Mouse (Mus musculus) lung, postnatal 25 days (tissue): ENCODE results near the gene Prrc2a.

Experiments used
- DNase-seq: peaks from one replicate; pipeline ENCODE4 v3.0.0; 2022; ENCODE audit warnings: low spot score

Gene Prrc2a

DNA sequence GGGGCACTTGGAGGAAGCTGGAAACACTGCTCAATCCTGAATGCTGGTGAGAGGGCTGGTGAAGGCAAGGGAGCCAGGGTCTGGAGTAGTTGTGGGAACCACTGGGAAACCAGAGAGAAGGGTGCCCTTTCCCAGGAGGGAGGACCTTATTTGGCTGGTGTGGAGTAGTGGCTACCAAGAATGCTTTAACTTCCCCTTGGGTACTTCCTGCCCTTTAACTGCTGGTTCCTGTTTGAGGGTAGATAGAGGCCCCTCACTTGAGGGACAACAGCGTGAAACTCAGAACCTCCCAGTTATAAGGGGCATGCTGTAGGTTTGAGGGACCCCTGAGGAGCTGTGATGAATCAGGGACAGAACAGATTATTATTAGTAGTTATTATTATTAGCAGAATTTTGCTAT is 24.5 kb upstream of the Prrc2a start:
- no peak for DNase-seq

DNA sequence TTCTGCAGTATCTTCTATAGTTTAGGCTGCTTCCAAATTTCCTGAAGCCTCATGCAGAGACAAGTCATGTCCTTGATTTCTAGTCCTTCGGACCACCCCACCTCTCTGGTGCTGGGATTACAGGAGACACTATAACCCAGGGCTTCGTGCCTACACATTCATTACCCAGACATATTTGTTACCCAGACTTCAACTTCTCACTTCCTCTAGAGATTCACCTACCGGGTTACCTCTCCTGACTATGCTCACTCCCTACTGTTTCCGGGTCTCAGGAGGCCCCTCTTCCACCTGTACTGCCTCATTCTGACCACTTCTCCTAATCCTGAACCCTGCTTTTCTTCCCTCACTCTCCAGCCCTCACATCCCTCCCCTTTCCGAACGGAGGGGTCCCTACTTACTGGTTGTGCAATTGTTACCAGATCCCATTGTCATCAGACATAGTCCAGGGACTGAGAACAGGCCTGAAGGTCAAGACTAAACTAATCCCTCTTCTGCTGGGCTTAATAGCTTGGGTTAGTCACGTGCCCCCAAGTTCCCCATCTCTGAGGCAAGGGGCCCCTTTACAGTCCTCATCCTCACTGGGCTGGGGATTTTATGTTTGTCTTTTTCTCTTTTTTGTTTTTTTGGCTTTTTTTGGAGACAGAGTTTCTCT is 23.4 kb upstream of the Prrc2a start, which contains the start of gene Lst1:
TSS of gene Lst1 (minus strand) at position 481 of the 652 bp plus-strand sequence.
- DNase-seq: no peak

DNA sequence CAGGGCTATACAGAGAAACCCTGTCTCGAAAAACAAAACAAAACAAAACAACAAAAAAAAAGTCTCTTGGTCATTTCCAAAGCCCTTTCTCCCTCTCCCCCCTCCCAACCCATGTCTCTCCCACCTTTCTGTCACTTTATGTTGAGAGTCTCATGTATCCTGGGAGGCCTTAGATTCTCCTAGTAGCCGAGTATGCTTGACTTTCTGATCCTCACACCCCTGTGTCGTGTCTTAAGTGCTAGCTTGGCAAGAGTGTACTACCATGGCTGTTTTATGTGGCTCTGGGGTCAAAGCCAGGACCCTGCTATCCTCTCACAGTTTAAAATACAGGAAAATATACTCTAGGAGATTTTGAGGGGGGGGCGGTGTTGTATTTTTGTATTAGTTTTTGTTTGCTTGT is 22.6 kb upstream of the Prrc2a start:
- DNase-seq: no peak

DNA sequence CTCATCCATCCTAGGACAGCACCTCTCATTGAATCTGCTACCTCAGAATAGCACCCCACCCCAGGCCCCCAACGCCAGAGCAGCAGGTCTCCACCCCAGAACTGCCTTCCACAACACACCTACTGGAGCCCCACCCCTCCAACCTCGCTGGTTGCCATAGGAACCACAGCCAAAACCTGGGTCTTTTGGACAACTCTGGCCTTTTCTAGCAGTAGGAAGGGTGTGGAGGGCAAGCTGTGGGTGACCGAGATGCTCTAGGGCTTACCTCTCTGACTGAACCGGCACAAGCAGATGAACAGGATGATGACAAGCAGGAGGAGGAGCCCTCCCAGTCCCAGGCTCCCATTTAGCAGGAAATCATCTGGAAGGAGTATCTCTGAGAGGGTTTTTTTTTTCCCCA is 22.0 kb upstream of the Prrc2a start:
- DNase-seq: peak; percentile 73

- DNase-seq: peak; percentile 81
Measured at GRCm38 (mm10) chr17:35185639-35186611, 21.2 kb upstream of the Prrc2a start.

DNA sequence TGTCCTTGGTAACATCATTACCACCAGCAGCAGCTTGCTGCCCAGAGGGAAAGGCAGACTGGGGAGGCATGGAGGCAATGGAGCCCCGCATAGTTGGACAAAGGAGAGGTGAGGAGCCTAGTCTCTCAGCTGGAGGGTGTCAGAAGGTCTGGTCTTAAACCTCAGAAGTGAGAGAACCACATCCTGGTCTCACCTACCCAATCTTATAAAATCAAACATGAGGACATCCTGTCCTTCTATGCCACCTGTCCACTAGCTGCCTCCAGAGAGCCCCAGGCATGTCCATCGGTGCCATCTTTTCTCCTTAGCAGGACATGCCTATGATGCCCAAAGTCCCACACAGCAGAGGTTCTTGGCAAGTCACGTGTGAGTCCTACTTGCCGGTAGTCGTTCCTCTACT is 15.4 kb upstream of the Prrc2a start:
- DNase-seq: no peak

- peak; percentile 80 for DNase-seq
Measured at GRCm38 (mm10) chr17:35178528-35178927, 13.8 kb upstream of the Prrc2a start.

GRCm38 (mm10) chr17:35175968-35176367 is 11.3 kb upstream of the Prrc2a start, which contains the start of gene Aif1:
Aif1 (minus strand) TSS chr17:35176068.
- DNase-seq: no peak

DNA sequence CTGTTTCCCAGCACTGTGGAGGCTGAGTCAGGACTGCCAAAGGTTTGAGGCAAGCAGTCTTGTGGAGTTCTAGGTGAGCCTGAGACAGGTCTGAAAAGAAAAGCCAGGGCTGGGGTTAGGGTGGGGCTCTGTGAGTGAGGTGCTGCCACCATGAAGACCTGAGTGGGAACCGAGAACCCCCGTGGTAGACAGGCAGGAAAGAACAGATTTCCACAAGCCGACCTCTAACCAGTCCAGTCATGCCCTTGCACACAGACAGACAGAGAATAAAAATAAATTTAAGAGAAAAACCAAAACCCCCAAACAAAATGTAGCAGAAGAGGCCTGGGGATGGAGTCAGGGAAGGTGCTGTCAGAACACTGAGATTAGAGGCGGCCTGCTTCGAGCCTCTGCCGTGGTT is 10.7 kb upstream of the Prrc2a start:
- no peak for DNase-seq

DNA sequence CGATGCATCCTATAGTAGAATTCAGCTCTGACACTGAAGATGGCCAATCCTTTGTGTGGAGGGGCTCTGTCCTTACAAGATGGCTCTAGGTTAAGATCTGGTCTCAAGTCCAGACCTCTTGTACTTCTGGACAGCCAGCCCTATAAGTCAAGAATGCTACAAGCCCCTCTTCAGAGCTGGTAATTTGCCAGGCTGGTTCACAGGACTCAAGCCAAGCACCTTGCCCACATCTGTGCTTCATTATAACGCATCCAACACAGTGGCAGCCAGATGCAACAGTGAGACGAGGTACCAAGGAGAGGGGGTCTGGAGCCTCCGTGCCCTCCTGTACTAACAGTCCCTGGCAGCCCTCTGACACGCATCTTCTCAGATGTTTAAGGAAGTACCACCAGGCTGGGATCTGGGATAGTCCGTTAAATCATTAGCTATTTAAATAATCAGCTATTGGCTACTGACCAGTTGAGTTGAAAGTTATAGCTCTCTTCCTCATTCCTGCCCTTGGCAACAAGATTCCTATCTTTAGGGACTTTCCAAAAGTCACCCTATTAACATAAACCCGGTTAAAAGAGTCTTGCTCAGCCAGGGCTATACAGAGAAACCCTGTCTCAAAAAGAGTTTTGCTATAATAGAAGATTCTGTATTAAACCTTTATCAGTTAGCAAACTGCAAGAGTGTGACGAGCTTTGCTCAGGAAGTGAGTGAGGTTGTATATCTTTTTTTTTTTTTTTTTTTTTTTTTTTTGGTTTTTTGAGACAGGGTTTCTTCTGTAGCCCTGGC is 9.7 kb upstream of the Prrc2a start:
- DNase-seq: no peak

DNA sequence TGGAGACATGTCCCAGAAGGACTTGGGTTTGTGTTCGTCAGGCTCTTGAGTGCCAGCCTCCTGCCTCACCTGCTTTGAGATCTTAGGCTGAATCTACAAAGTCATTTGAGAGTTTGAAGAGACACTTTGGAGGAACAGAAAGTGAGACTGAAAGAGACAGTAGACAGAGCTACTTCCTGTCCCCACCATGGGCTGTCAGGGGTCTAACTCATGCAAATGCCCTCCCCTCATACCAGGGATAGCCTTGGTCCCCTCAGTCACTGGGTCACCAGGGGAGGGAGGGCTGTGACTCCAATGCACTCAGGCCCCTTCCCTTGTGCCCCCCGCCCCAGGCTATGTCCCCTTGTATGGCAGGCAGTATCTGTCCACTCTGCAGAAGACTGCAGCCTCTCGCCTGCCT is 8.6 kb upstream of the Prrc2a start:
- no peak for DNase-seq

DNA sequence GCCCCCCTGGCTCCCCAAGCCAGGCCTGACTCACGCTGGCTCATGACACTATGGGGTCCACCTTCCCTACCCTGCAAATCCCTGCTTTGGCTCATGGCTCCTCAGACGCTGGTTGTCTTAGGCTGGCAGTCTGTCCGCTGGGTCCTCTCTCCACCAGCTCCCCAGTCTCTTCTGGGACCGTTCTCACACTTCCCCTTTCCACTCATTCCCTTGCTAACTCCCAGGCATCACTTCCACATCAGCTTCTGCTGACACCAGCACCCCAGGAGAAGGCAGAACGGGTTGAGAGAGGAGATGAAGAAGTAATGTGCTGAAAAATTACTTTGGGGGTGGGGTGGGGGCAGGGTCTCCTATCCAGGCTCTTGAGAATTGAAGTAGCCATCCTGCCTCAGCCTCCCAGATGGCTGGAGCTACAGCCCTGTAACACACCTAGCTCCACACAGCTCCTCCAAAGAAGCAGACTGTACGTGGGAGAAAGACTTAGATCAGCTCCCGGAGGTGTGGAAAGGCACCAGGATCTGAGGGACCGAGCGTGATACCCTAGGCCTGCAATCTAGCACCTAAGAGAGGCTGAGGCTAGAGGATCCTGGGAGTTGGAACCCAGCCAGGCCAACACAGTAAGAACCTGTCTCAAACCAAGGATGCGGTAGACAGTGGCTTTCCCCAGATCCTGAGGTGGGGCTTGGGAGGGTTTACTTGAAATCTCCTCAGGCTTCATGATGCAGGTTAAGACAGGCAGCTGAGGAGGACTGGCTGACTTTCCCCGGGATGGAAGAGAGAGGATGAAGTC is 7.9 kb upstream of the Prrc2a start:
- no peak for DNase-seq

GRCm38 (mm10) chr17:35168541-35169207 is 4.0 kb upstream of the Prrc2a start:
- DNase-seq: peak; percentile 42

DNA sequence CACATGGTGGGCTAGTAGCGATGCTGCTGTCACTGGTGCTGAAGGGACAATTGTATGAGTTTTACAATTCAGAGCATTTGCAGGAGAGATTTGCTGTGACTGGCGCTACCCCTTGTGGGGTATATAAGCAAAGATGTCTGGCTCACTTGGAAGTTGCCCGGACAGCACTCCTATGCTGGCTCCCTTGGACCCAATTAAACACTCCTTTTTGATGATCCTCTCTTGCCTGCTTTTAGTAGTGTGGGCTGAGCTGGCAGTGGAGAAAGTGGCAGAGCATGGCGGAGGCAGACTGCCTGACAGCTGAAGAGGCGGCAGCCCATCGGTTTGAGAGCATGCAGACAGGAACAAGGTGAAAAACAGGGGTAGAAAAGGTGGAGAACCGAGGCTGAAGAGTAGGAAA is 3.1 kb upstream of the Prrc2a start:
- no peak for DNase-seq

GRCm38 (mm10) chr17:35166352-35167035 is 1.8 kb upstream of the Prrc2a start:
- peak; percentile 77 for DNase-seq

DNA sequence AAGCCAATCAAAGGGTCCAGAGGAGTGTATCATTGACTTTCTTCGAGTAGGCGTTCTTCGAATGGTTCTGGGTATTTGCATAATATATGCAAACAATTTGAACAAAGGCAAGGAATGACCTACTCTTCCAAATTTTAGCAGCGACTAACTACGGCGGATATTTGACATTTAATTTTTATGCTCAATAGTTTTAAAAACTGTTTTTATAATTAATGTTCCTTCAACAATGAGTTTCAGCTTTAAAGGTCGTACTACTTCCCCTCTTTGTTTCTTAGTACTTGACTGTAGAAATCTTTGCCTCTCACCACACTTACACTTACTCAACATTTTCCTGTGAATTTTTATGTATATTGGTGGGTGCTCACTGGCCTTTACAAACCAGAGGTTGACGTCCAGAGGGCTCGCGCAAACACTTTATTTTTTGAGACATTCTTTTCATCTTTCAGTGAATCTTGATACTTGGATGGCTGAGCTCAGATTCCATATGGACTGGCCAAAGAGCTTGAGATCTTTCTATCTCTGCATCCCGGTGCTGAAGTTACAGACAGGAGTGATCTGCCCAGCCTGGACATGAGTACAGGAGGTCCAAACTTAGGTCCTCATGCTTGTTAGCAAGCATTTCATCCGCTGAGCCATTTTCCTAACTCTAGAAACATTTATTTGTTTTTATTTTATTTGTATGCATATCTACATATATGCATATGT is 906 bp upstream of the Prrc2a start:
- DNase-seq: no peak

- no peak for DNase-seq
Measured at GRCm38 (mm10) chr17:35164218-35164567, 504 bp downstream of the Prrc2a start.

- DNase-seq: no peak
Measured at GRCm38 (mm10) chr17:35163326-35164081, 1.2 kb downstream of the Prrc2a start.

GRCm38 (mm10) chr17:35162730-35163129 is 2.0 kb downstream of the Prrc2a start:
- DNase-seq: peak; percentile 47
